Mouse (Mus musculus): Measurements from ENCODE around the gene Limd1. TPM values are rescaled to one million over a fixed set of nuclear protein-coding genes. Genes with fewer than 3 reads are reported as not detected.

The Limd1 gene
- polyA plus RNA-seq (2012; rRNA removed): 15.9 and 16.7 TPM in 2 replicates

GRCm38 (mm10) chr9:123478586-123479195 lies at the start of gene Limd1:
Gene Limd1 (plus strand): TSS chr9:123478706.

GRCm38 (mm10) chr9:123529392-123530157 lies 51.1 kb downstream of the Limd1 start, which contains the start of gene Sacm1l:
Gene Sacm1l (plus strand): TSS chr9:123529759.

Other genes starting within 250 kb of the Limd1 start
- 29.9 and 30.8 TPM in 2 replicates for gene Tmem158, start 217.9 kb upstream of the Limd1 start, polyA plus RNA-seq (2012; rRNA removed)
- 860 and 934 TPM in 2 replicates for gene Lars2, start 111.8 kb upstream of the Limd1 start, polyA plus RNA-seq (2012; rRNA removed)
- 23.7 and 27.2 TPM in 2 replicates for gene Sacm1l, start 51.1 kb downstream of the Limd1 start, polyA plus RNA-seq (2012; rRNA removed)
- gene Slc6a20b, start 153.9 kb downstream of the Limd1 start, polyA plus RNA-seq (2012; rRNA removed): 0.27 and 0.33 TPM in 2 replicates
- 0.18 and 0.20 TPM in 2 replicates for gene Ccr9, start 199.7 kb downstream of the Limd1 start, polyA plus RNA-seq (2012; rRNA removed)
- 6.7 and 6.9 TPM in 2 replicates for gene Slc6a20a, start 200.2 kb downstream of the Limd1 start, polyA plus RNA-seq (2012; rRNA removed)
- gene Lztfl1, start 239.0 kb downstream of the Limd1 start, polyA plus RNA-seq (2012; rRNA removed): 24.8 and 26.2 TPM in 2 replicates

All from central nervous system, embryonic 14 days (tissue).